Mouse (Mus musculus): ENCODE results near the gene Exoc3l2. TPM values are rescaled to one million over a fixed set of nuclear protein-coding genes. Genes with fewer than 3 reads are reported as not detected.
A peak's percentile ranks its signal among the peaks of the same experiment; 100 is the strongest.

Exoc3l2 gene
- polyA plus RNA-seq, 1 experiment from 2014 or later = 2.7 TPM

DNA sequence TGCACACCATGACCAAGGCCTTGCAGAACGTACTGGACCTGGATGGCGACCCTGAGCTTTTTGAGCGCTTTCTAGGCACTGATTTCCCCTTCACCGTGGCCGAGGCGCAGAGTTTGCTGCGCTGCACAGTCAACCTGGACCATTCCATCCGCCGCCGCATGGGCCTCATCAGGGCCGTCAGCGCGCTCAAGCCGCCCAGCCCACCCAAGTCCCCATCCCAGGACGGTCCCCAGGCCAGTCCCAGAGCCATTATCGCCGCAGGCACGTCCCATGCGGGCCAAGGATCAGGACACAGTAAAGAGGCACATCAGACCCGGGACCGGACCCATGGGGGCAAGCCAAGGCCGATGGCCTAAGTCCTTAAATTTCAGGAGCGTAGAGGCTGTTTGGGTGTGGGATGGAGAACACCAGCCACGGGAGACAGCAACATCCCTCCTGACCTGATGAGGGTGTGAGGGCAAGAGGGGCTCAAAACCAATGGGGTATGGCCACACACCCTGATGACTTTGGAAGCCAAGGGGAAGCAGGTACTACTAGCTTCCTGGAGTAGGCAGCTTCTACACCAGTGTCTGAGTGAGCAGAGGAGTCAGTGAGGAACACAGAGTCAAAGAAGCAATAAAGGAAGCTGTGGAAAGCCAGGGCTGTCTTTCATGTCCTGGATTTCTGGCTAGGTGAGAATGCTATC lies 61.4 kb downstream of the Exoc3l2 start:
- H3K36me3 ChIP-seq (ENCODE audit: control insufficient read depth, insufficient read depth, low read length) = no peaks in the 10 kb centered on the region
- H3K27ac ChIP-seq (ENCODE audit: low read depth, low read length) = no peak overlapping the region
- peaks cover 20% of the 10 kb centered on the region for H3K4me1 ChIP-seq (ENCODE audit: control insufficient read depth, insufficient read depth, low read length)
- peaks cover 60% of the 10 kb centered on the region for H3K27me3 ChIP-seq (ENCODE audit: control insufficient read depth, insufficient read depth, low read length)
- peak overlapping the region; percentile 82 for H3K4me2 ChIP-seq
- H3K9ac ChIP-seq (ENCODE audit: low read depth, low read length) = peak overlapping the region; percentile 52; the same call in 1 of the 2 replicates
- no peak for ATAC-seq (replicated peaks; ENCODE audit: insufficient number of reproducible peaks, low FRiP score, low TSS enrichment)
- no peaks in the 10 kb centered on the region for H3K9me3 ChIP-seq (replicated peaks; ENCODE audit: control insufficient read depth, low read length)
- H3K4me3 ChIP-seq (ENCODE audit: low read depth, low read length) = peak overlapping the region; percentile 44
- 12% methylated on average over 24 of the region's 24 CpGs for WGBS (ENCODE audit: insufficient replicate concordance)

DNA sequence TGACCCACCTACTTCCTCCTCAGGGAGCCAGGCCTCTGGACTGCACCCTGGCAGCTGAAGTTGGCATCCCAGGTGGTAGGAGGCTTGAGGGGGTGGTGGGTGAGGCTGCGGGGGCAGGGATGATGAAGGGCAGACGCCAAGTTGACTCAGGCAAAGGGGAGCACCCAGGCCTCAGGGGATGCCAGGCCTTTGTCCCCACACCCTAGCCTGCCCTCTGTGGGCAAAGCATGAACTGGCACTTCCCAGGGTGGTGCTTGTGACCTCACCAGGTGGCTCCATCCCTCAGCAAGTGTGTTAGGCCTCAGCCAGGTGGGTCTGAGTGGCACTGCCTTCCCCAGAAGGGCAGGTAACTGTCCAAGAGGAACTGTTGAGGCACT lies 62.0 kb downstream of the Exoc3l2 start:
- no peak overlapping the region for H3K27ac ChIP-seq (ENCODE audit: low read depth, low read length)
- no peaks in the 10 kb centered on the region for H3K36me3 ChIP-seq (ENCODE audit: control insufficient read depth, insufficient read depth, low read length)
- H3K27me3 ChIP-seq (ENCODE audit: control insufficient read depth, insufficient read depth, low read length) = peaks cover 56% of the 10 kb centered on the region
- no peak for ATAC-seq (replicated peaks; ENCODE audit: insufficient number of reproducible peaks, low FRiP score, low TSS enrichment)
- no peaks in the 10 kb centered on the region for H3K9me3 ChIP-seq (replicated peaks; ENCODE audit: control insufficient read depth, low read length)
- peaks cover 15% of the 10 kb centered on the region for H3K4me1 ChIP-seq (ENCODE audit: control insufficient read depth, insufficient read depth, low read length)
- no peak overlapping the region for H3K4me2 ChIP-seq
- no peak overlapping the region for H3K9ac ChIP-seq (ENCODE audit: low read depth, low read length)
- 68% methylated on average over 2 of the region's 2 CpGs for WGBS (ENCODE audit: insufficient replicate concordance)
- H3K4me3 ChIP-seq (ENCODE audit: low read depth, low read length) = no peak overlapping the region

DNA sequence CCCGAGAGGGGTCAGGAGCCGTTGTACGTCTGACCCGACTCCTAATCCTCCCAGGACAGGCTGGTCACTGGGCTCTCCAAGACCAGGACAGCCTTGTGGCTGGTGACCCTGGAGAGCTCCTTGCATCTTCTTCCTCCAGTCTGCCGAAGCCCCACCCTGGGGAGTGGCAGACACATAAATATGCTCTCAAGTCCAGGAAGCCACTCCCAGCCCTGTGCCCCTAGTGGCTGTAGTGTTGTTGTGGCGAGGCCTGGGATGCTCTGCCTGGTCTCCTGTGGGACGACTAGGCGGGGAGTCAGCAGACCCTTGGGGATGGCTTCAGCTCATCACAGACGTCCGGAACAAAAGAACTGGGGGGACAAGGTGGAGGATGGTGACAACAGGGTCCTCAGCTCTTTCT lies 67.9 kb downstream of the Exoc3l2 start:
- 76% methylated on average over 10 of the region's 10 CpGs for WGBS (ENCODE audit: insufficient replicate concordance)
- H3K4me1 ChIP-seq (ENCODE audit: control insufficient read depth, insufficient read depth, low read length) = no peaks in the 10 kb centered on the region
- no peak overlapping the region for H3K9ac ChIP-seq (ENCODE audit: low read depth, low read length)
- no peaks in the 10 kb centered on the region for H3K27me3 ChIP-seq (ENCODE audit: control insufficient read depth, insufficient read depth, low read length)
- no peaks in the 10 kb centered on the region for H3K9me3 ChIP-seq (replicated peaks; ENCODE audit: control insufficient read depth, low read length)
- no peak overlapping the region for H3K4me2 ChIP-seq
- H3K4me3 ChIP-seq (ENCODE audit: low read depth, low read length) = no peak overlapping the region
- no peak for ATAC-seq (replicated peaks; ENCODE audit: insufficient number of reproducible peaks, low FRiP score, low TSS enrichment)
- no peak overlapping the region for H3K27ac ChIP-seq (ENCODE audit: low read depth, low read length)
- peaks cover 24% of the 10 kb centered on the region for H3K36me3 ChIP-seq (ENCODE audit: control insufficient read depth, insufficient read depth, low read length)

DNA sequence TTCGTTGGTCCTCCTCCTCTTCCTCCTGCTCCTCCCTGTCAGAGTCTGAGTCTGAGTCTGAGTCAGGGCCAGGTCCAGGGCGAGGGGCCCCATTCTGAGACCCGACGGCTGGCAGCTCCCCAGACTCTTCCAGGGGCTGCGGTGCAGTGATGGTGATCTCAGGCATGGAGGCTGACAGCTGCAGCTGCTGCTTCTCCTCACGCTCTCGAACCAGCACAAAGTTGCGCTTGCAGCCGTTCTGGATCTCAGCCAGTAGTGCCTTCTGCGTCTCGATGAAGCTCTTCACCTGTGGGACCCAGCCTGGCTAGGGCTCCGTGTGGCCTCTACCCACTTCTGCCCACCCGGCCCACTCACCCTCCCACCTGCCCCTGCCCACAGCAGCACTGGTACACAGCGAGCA lies 69.1 kb downstream of the Exoc3l2 start:
- Histone ChIP-seq H3K27ac (ENCODE audit: low read depth, low read length) (no peak overlapping the region), H3K9me3 (replicated peaks; ENCODE audit: control insufficient read depth, low read length) (no peaks in the 10 kb centered on the region), H3K36me3 (ENCODE audit: control insufficient read depth, insufficient read depth, low read length) (peaks cover 24% of the 10 kb centered on the region), H3K4me1 (ENCODE audit: control insufficient read depth, insufficient read depth, low read length) (no peaks in the 10 kb centered on the region), H3K4me2 (no peak overlapping the region), H3K27me3 (ENCODE audit: control insufficient read depth, insufficient read depth, low read length) (no peaks in the 10 kb centered on the region), H3K9ac (ENCODE audit: low read depth, low read length) (no peak overlapping the region), H3K4me3 (ENCODE audit: low read depth, low read length) (no peak overlapping the region)
- ATAC-seq (replicated peaks; ENCODE audit: insufficient number of reproducible peaks, low FRiP score, low TSS enrichment) = no peak
- WGBS (ENCODE audit: insufficient replicate concordance) = 95% methylated on average over 14 of the region's 14 CpGs

DNA sequence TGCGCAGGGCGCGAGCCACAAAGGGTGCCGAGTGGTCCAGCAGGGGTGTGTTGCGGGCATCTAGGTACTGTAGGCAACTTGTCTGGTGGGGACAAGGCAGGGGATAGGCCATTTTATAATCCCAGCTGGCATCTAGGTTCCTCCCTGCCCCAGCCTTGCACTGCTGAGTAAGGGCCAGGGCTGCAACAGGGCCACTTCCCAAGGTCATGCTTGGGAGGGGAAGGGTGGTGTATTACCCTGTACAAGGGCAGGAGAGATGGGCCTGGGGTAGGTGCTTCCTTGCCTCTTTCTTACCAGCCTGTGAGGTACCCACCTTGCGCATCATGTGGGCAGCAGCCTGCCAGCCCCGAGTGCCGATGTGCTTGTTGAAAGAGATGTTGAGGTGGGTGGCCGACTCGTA lies 71.5 kb downstream of the Exoc3l2 start:
- Histone ChIP-seq H3K4me3 (ENCODE audit: low read depth, low read length) (no peak overlapping the region), H3K27me3 (ENCODE audit: control insufficient read depth, insufficient read depth, low read length) (no peaks in the 10 kb centered on the region), H3K9ac (ENCODE audit: low read depth, low read length) (no peak overlapping the region), H3K27ac (ENCODE audit: low read depth, low read length) (no peak overlapping the region), H3K4me1 (ENCODE audit: control insufficient read depth, insufficient read depth, low read length) (no peaks in the 10 kb centered on the region; the same call in 1 of the 2 replicates), H3K4me2 (no peak overlapping the region), H3K9me3 (replicated peaks; ENCODE audit: control insufficient read depth, low read length) (no peaks in the 10 kb centered on the region), H3K36me3 (ENCODE audit: control insufficient read depth, insufficient read depth, low read length) (peaks cover 24% of the 10 kb centered on the region)
- 94% methylated on average over 10 of the region's 10 CpGs for WGBS (ENCODE audit: insufficient replicate concordance)
- ATAC-seq (replicated peaks; ENCODE audit: insufficient number of reproducible peaks, low FRiP score, low TSS enrichment) = no peak

DNA sequence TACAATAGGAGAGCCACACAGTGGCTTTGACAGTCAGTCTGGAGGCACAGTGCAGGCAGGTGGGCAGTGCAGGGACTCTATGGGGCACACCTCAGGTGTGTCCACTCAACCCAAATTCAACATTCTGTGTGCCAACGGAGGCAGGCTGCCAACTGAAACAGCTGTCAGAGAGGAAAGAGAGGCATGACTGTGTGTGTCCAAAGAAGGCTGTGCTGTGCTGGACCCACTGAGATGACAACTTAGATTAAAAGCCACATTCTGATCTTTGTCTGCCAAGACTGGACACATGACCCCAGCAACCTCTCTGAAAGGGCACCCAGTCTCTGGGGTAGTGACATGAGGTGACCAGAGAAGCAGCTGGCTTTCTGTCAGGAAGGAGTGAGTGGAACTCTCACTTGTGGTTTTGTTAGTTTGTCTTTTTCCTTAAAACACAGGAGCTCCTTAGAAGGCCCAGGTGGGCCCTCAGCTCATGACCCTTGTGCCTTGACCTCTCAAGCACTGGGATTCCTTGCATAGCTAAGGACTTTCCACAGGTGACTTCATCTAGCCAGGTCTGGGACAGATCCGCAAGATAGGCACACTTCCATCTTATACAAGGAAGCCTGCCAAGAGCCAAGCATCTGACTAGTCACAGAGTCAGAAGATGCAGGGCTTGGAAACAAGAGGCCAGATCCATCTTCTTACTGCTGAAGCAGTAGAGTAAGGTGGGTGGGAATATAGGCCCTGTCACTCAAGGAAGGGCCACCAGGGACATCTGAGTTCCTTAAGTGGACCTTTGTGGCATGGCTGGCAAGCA lies 77.8 kb downstream of the Exoc3l2 start:
- H3K27me3 ChIP-seq (ENCODE audit: control insufficient read depth, insufficient read depth, low read length) = no peaks in the 10 kb centered on the region
- peaks cover 20% of the 10 kb centered on the region for H3K4me1 ChIP-seq (ENCODE audit: control insufficient read depth, insufficient read depth, low read length)
- no peak overlapping the region for H3K27ac ChIP-seq (ENCODE audit: low read depth, low read length)
- ATAC-seq (replicated peaks; ENCODE audit: insufficient number of reproducible peaks, low FRiP score, low TSS enrichment) = no peak
- H3K4me2 ChIP-seq = no peak overlapping the region
- H3K9me3 ChIP-seq (replicated peaks; ENCODE audit: control insufficient read depth, low read length) = no peaks in the 10 kb centered on the region
- no peaks in the 10 kb centered on the region for H3K36me3 ChIP-seq (ENCODE audit: control insufficient read depth, insufficient read depth, low read length)
- no peak overlapping the region for H3K4me3 ChIP-seq (ENCODE audit: low read depth, low read length)
- 88% methylated on average over 2 of the region's 2 CpGs for WGBS (ENCODE audit: insufficient replicate concordance)
- H3K9ac ChIP-seq (ENCODE audit: low read depth, low read length) = no peak overlapping the region

DNA sequence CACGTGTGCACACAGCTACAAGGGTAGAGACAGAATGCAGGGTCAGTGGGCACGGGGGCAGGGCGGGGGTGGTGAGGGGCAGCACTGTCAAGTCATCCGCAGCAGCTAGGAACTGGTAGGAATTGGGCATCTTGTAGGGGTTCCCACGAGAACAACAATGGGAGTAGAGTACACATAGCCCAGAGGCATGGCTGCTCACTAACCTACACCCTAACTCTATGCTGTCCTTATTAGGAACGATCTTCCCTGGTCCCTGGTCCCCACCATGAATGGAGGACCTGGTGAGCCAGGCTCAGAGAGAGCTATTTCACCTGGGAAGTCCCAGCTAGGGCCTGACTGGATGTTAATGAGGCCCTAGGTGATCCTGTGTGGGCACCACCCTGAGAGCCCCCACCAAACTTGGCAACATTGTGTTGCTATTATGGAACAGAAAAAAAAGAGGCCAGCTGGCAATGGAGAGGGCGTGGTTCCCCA lies 78.6 kb downstream of the Exoc3l2 start:
- WGBS (ENCODE audit: insufficient replicate concordance) = 84% methylated on average over 7 of the region's 7 CpGs
- Histone ChIP-seq H3K27ac (ENCODE audit: low read depth, low read length) (no peak overlapping the region), H3K9me3 (replicated peaks; ENCODE audit: control insufficient read depth, low read length) (no peaks in the 10 kb centered on the region), H3K4me2 (no peak overlapping the region), H3K27me3 (ENCODE audit: control insufficient read depth, insufficient read depth, low read length) (no peaks in the 10 kb centered on the region), H3K4me1 (ENCODE audit: control insufficient read depth, insufficient read depth, low read length) (peaks cover 23% of the 10 kb centered on the region), H3K9ac (ENCODE audit: low read depth, low read length) (no peak overlapping the region), H3K36me3 (ENCODE audit: control insufficient read depth, insufficient read depth, low read length) (no peaks in the 10 kb centered on the region), H3K4me3 (ENCODE audit: low read depth, low read length) (no peak overlapping the region)
- no peak for ATAC-seq (replicated peaks; ENCODE audit: insufficient number of reproducible peaks, low FRiP score, low TSS enrichment)

DNA sequence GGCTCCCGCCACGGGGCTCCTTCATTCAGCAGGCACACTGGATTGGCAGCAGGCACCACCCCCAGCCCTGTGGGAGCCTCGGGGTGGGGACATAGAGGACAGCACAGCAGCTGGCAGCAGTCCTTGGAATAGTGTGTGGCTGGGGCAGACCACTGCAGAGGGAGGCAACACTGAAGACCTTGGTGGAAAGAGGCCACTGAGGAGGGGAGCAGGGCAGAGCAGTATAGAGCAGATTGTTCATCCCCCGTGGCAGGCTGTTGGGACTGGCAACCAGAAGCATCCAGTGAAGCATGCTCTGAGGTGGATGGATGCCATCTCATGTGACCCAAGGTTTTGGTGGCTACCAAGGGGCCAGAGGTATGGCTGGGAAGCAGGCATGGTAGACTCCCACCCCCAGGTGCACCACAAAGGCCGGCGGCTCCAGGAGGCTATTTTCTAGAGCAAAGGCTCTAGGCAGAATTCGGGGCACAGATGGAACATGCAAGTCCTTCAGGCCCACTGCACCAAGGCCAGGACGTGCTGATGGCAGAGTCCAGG lies 79.1 kb downstream of the Exoc3l2 start:
- no peaks in the 10 kb centered on the region for H3K27me3 ChIP-seq (ENCODE audit: control insufficient read depth, insufficient read depth, low read length)
- H3K4me1 ChIP-seq (ENCODE audit: control insufficient read depth, insufficient read depth, low read length) = peaks cover 25% of the 10 kb centered on the region
- H3K36me3 ChIP-seq (ENCODE audit: control insufficient read depth, insufficient read depth, low read length) = no peaks in the 10 kb centered on the region
- no peak overlapping the region for H3K9ac ChIP-seq (ENCODE audit: low read depth, low read length)
- no peak overlapping the region for H3K4me2 ChIP-seq
- no peak for ATAC-seq (replicated peaks; ENCODE audit: insufficient number of reproducible peaks, low FRiP score, low TSS enrichment)
- 76% methylated on average over 8 of the region's 8 CpGs for WGBS (ENCODE audit: insufficient replicate concordance)
- H3K27ac ChIP-seq (ENCODE audit: low read depth, low read length) = no peak overlapping the region
- H3K9me3 ChIP-seq (replicated peaks; ENCODE audit: control insufficient read depth, low read length) = no peaks in the 10 kb centered on the region
- H3K4me3 ChIP-seq (ENCODE audit: low read depth, low read length) = no peak overlapping the region

All from heart, embryonic 11.5 days (tissue).